Mouse (Mus musculus) adrenal gland, adult 2 months (tissue): ENCODE measurements around the gene Crot. TPM values are rescaled to one million over a fixed set of nuclear protein-coding genes. Genes with fewer than 3 reads are reported as not detected.
"Not testable (repeated sequence)": the region's sequence is repeated elsewhere in the genome, so short reads cannot be mapped to it uniquely, and the experiment has no call there.

Source experiments
- DNase-seq: peaks from one replicate; pipeline ENCODE4 v3.0.0; 2021
- polyA plus RNA-seq: library from polyadenylated mRNA; depleted of rRNA; stranded (reverse); fragments of >200 nt; gene quantifications from 2 replicates; pipeline ENCODE4 v1.2.3, GENCODE M21; 2012
- total RNA-seq, 2 experiments: library from RNA; stranded (reverse); gene quantifications; 2 replicates each; pipeline ENCODE4 v1.2.3; 2021

Gene Crot
- total and polyA plus RNA-seq, 3 experiments = 3.7 to 37.5 (median 33.2) TPM

- DNase-seq = peak; percentile 5
Measured at GRCm38 (mm10) chr5:8995966-8996685, 998 bp downstream of the Crot start.

- DNase-seq = no peak
Measured at GRCm38 (mm10) chr5:8991626-8992025, 5.5 kb downstream of the Crot start.

- no peak for DNase-seq
Measured at GRCm38 (mm10) chr5:8990526-8990925, 6.6 kb downstream of the Crot start.

- DNase-seq = no peak
Measured at GRCm38 (mm10) chr5:8987925-8988324, 9.2 kb downstream of the Crot start.

GRCm38 (mm10) chr5:8985470-8985869 is 11.7 kb downstream of the Crot start:
- DNase-seq = no peak

GRCm38 (mm10) chr5:8974721-8975120 is 22.4 kb downstream of the Crot start:
- DNase-seq = no peak

- DNase-seq = no peak
Measured at GRCm38 (mm10) chr5:8972355-8972754, 24.8 kb downstream of the Crot start.

- DNase-seq = no peak
Measured at GRCm38 (mm10) chr5:8970694-8971093, 26.4 kb downstream of the Crot start.

- DNase-seq = no peak
Measured at GRCm38 (mm10) chr5:8964487-8964886, 32.6 kb downstream of the Crot start.

GRCm38 (mm10) chr5:8960534-8960933 is 36.6 kb downstream of the Crot start:
- DNase-seq = no peak

- peak; percentile 14 for DNase-seq
Measured at GRCm38 (mm10) chr5:8955544-8955943, 41.6 kb downstream of the Crot start.

- no peak for DNase-seq
Measured at GRCm38 (mm10) chr5:8953660-8954059, 43.5 kb downstream of the Crot start.

- no peak for DNase-seq
Measured at GRCm38 (mm10) chr5:8947423-8948110, 49.6 kb downstream of the Crot start.

GRCm38 (mm10) chr5:8943836-8944235 is 53.3 kb downstream of the Crot start:
- no peak for DNase-seq

- DNase-seq = not testable (repeated sequence)
Measured at GRCm38 (mm10) chr5:8941266-8941665, 55.9 kb downstream of the Crot start.

- no peak for DNase-seq
Measured at GRCm38 (mm10) chr5:8937965-8938364, 59.2 kb downstream of the Crot start.

- DNase-seq = peak; percentile 12
Measured at GRCm38 (mm10) chr5:8928440-8928839, 68.7 kb downstream of the Crot start.

GRCm38 (mm10) chr5:8917069-8917468 is 80.1 kb downstream of the Crot start:
- DNase-seq = no peak

GRCm38 (mm10) chr5:8916400-8916799 is 80.7 kb downstream of the Crot start:
- no peak for DNase-seq
